20 mouse cellular contexts compared by ENCODE assay signal in the genomic region with DNA sequence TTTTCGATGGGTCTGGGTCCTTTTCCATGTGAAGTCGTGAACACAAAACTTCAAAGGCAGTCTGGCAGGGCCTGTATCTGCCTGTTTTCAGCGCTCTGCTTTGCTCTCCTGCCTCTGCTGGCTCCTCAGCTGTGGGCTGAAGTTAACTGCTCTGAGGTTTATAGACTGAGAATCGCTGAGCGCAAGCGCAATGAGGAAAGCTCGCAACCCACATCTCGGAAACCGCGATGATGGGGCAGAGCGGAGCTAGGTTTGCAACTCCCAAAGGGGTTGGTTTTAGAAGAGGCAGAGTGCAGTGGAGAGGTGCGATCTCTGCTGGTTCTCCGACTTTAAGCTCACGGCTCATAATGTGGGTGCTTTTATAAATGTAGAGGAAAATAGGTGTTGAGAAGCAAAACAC. TPM values are rescaled to one million over a fixed set of nuclear protein-coding genes. Genes with fewer than 3 reads are reported as not detected.
DNase-seq lines count a peak whose midpoint lies in the region; ATAC-seq and TF ChIP-seq lines count a peak whose summit lies in the region.
"Had no signal": no experiment of that assay in that cellular context is flagged by ENCODE, and none has a peak within 500 bp of the region (broad histone marks: within the 10 kb centered on the region; RNA-seq: fewer than 3 reads in every experiment).

No protein-coding gene starts in this region.

- 4% methylated on average over 14 of the region's 14 CpGs for WGBS in midbrain, embryonic 15.5 days

- DNase-seq in brain, embryonic 14.5 days (ENCODE audit: low read depth) = peak; percentile 45
- no peak for DNase-seq in frontal cortex, adult 2 months (ENCODE audit: extremely low spot score in 1 of 2, low spot score in 1 of 2)
- no peak for DNase-seq in cerebellum, postnatal 14 days
- DNase-seq: adrenal gland, postnatal 36 days; cerebellum, postnatal 36 days; heart, postnatal 36 days; kidney, adult 11 months; kidney, postnatal 36 days; thymus, adult 2 months had no signal

- no peak overlapping the region for H3K4me3 ChIP-seq in midbrain, embryonic 15.5 days
- H3K4me3 ChIP-seq: midbrain, embryonic 12.5 days had no signal

- no peak for TF ChIP-seq CTCF in brain, embryonic 14.5 days (IDR thresholded peaks at IDR 0.05; ENCODE audit: borderline replicate concordance, extremely low read depth, insufficient read depth, insufficient read length)

- peaks cover 22% of the 10 kb centered on the region for H3K4me1 ChIP-seq in midbrain, embryonic 15.5 days

- TF ChIP-seq POLR2A in brain, embryonic 14.5 days (IDR thresholded peaks at IDR 0.05; ENCODE audit: borderline replicate concordance, extremely low read depth, insufficient read depth, insufficient read length, poor library complexity, severe bottlenecking) = no peak

- H3K27ac ChIP-seq in midbrain, embryonic 15.5 days = no peak overlapping the region
- H3K27ac ChIP-seq: midbrain, embryonic 12.5 days had no signal

- H3K4me2 ChIP-seq in midbrain, embryonic 15.5 days = peak overlapping the region; percentile 25; the same call in 1 of the 2 replicates
- H3K4me2 ChIP-seq: heart, embryonic 11.5 days; liver, embryonic 11.5 days; midbrain, embryonic 12.5 days had no signal

- H3K36me3 ChIP-seq in midbrain, embryonic 15.5 days (replicated peaks) = no peaks in the 10 kb centered on the region
- H3K36me3 ChIP-seq: midbrain, embryonic 12.5 days had no signal

- no peaks in the 10 kb centered on the region for H3K9me3 ChIP-seq in midbrain, embryonic 15.5 days
- H3K9me3 ChIP-seq: midbrain, embryonic 12.5 days had no signal

- H3K27me3 ChIP-seq in midbrain, embryonic 15.5 days (replicated peaks) = peaks cover 72% of the 10 kb centered on the region

- no peak overlapping the region for H3K9ac ChIP-seq in midbrain, embryonic 15.5 days
- H3K9ac ChIP-seq: midbrain, embryonic 12.5 days had no signal

- peak; percentile 42 for ATAC-seq in common myeloid progenitor, adult 5-6 weeks (replicated peaks; ENCODE audit: low read depth, poor library complexity, severe bottlenecking)
- ATAC-seq in hematopoietic stem cell, adult 5-6 weeks (replicated peaks in 1 of 2; ENCODE audit: insufficient read depth in 1 of 2, low FRiP score in 2 of 2, low TSS enrichment in 1 of 2, low read depth in 1 of 2, poor library complexity in 2 of 2, severe bottlenecking in 2 of 2) = peak; percentile 54 to 68; a peak in 3 of 4 replicates
- ATAC-seq in midbrain, embryonic 15.5 days (replicated peaks) = no peak
- ATAC-seq in megakaryocyte-erythroid progenitor cell, adult 5-6 weeks (replicated peaks; ENCODE audit: low FRiP score, low TSS enrichment, poor library complexity, severe bottlenecking) = no peak
- ATAC-seq: lung, postnatal 0 days had no signal

RNA-seq across cellular contexts. Expression of a gene that starts 3.3 kb away (rescaled TPM):
- polyA plus RNA-seq in brain, embryonic 14.5 days (2012; rRNA removed) = 28.5 and 37.0 TPM in 2 replicates
- not detected in 2 replicates for total RNA-seq in common myeloid progenitor, adult 5-6 weeks (2017)
- not detected in 2 replicates for total RNA-seq in hematopoietic stem cell, adult 5-6 weeks (2017)
- polyA plus RNA-seq in midbrain, embryonic 15.5 days (2015; fragmentation: Nextera tagmentation; extraction: Ambion mirVana) = 74.3 and 90.2 TPM in 2 replicates
- not detected in 2 replicates for total RNA-seq in megakaryocyte-erythroid progenitor cell, adult 5-6 weeks (2014; fragmentation: Nextera tagmentation)
- not detected in 2 replicates for total RNA-seq in megakaryocyte-erythroid progenitor cell, adult 5-6 weeks (2017)
- not detected in 2 replicates for polyA plus RNA-seq in frontal cortex, adult 2 months (2012; rRNA removed)
- total RNA-seq: adrenal gland, postnatal 36 days; gastrocnemius, adult 8-10 months; heart, postnatal 36 days; layer of hippocampus, postnatal 25 days; neutrophil, adult 5-6 weeks had no signal
- polyA plus RNA-seq: heart, embryonic 11.5 days; liver, embryonic 11.5 days; lung, postnatal 0 days had no signal

Comparison
In these comparisons a context has a peak if more than half of its experiments do, and no peak if none do; other contexts are left out.
1. ATAC-seq: peak in common myeloid progenitor, adult 5-6 weeks (single experiment) and hematopoietic stem cell, adult 5-6 weeks (2 of 2); none in midbrain, embryonic 15.5 days (single experiment) and megakaryocyte-erythroid progenitor cell, adult 5-6 weeks (single experiment).